Mouse (Mus musculus) heart, postnatal 10 days (tissue): Measurements from ENCODE around the gene Olfr93. TPM values are rescaled to one million over a fixed set of nuclear protein-coding genes. Genes with fewer than 3 reads are reported as not detected.
A peak's percentile ranks its signal among the peaks of the same experiment; 100 is the strongest.
"Not testable (repeated sequence)": the region's sequence is repeated elsewhere in the genome, so short reads cannot be mapped to it uniquely, and the experiment has no call there.

Experiments used
- DNase-seq, 2 experiments: peaks; one replicate each; pipeline ENCODE4 v3.0.0; 2021
- intact Hi-C: fragments of 180-260 bp; cut with DNase I; formaldehyde crosslinking; loops from one replicate; pipeline ENCODE4 v1.15.1; 2025
- total RNA-seq, 2 experiments: library from RNA; stranded (reverse); gene quantifications; 2 replicates each; pipeline ENCODE4 v1.2.3; 2021

Olfr93 gene
- not detected for total RNA-seq

GRCm38 (mm10) chr17:37161394-37161793 lies at the start of gene Olfr93:
Olfr93 (minus strand) TSS chr17:37161494.
- intact Hi-C loops = no loop called here
- DNase-seq = no peak

- DNase-seq = no peak
- intact Hi-C loops = loop anchor here (1.0 to 5.0 kb wide), 2 partner anchors 121 to 312 kb away; partner anchors contain the start of gene Trim40
Measured at GRCm38 (mm10) chr17:37203917-37204236, 42.6 kb upstream of the Olfr93 start.

- intact Hi-C loops = loop anchor here (1.0 to 5.0 kb wide), 2 partner anchors 120 to 311 kb away; partner anchors contain the start of gene Trim40
- peak; percentile 79 to 90 for DNase-seq
Measured at GRCm38 (mm10) chr17:37203206-37203916, 42.1 kb upstream of the Olfr93 start.

- intact Hi-C loops = loop anchor here (5.0 kb wide), 1 partner anchor 309 kb away; the partner anchor contains the start of gene Trim40
- no peak for DNase-seq
Measured at GRCm38 (mm10) chr17:37200894-37201293, 39.6 kb upstream of the Olfr93 start, which contains the start of gene Olfr94. Olfr94 (minus strand) TSS chr17:37200994.

- DNase-seq = peak; percentile 10 to 16
- intact Hi-C loops = no loop called here
Measured at GRCm38 (mm10) chr17:37196845-37197724, 35.8 kb upstream of the Olfr93 start.

- no peak for DNase-seq
- intact Hi-C loops = no loop called here
Measured at GRCm38 (mm10) chr17:37194782-37195181, 33.5 kb upstream of the Olfr93 start.

- intact Hi-C loops = no loop called here
- no peak for DNase-seq
Measured at GRCm38 (mm10) chr17:37193656-37194055, 32.4 kb upstream of the Olfr93 start, which contains the start of gene Ubd. Ubd (plus strand) TSS chr17:37193892.

GRCm38 (mm10) chr17:37193032-37193431 lies 31.7 kb upstream of the Olfr93 start:
- intact Hi-C loops = no loop called here
- DNase-seq = no peak

GRCm38 (mm10) chr17:37190711-37191110 lies 29.4 kb upstream of the Olfr93 start:
- DNase-seq = peak; percentile 49 to 67
- intact Hi-C loops = no loop called here

GRCm38 (mm10) chr17:37185474-37185873 lies 24.2 kb upstream of the Olfr93 start:
- DNase-seq = no peak
- intact Hi-C loops = no loop called here

- DNase-seq, intact Hi-C loops: not testable (repeated sequence)
Measured at GRCm38 (mm10) chr17:37131366-37131765, 29.9 kb downstream of the Olfr93 start.

GRCm38 (mm10) chr17:37119988-37120387 lies 41.3 kb downstream of the Olfr93 start, which contains the start of gene Olfr92:
Olfr92 (minus strand) TSS chr17:37120088.
- DNase-seq = no peak
- intact Hi-C loops = no loop called here

GRCm38 (mm10) chr17:37098178-37098577 lies 63.1 kb downstream of the Olfr93 start, which contains the start of gene Olfr91:
Olfr91 (minus strand) TSS chr17:37098278.
- intact Hi-C loops = no loop called here
- no peak for DNase-seq

GRCm38 (mm10) chr17:37093289-37093688 lies 68.0 kb downstream of the Olfr93 start:
- intact Hi-C loops = no loop called here
- DNase-seq = no peak

- intact Hi-C loops = no loop called here
- no peak for DNase-seq
Measured at GRCm38 (mm10) chr17:37092198-37092597, 69.1 kb downstream of the Olfr93 start.

Other genes with a start within 250 kb of the Olfr93 start
- under 1 TPM; 0.22 to 0.43 TPM for gene Rnf39, start 218.6 kb downstream of the Olfr93 start, total RNA-seq
- gene Ppp1r11, start 209.8 kb downstream of the Olfr93 start, total RNA-seq = 10 to 100 TPM; 58.9 to 73.2 TPM
- 10 to 100 TPM; 23.7 to 28.9 TPM for gene Znrd1, start 202.9 kb downstream of the Olfr93 start, total RNA-seq
- 1 to 10 TPM; 7.7 to 8.4 TPM for gene Znrd1as, start 202.9 kb downstream of the Olfr93 start, total RNA-seq
- gene 2410137M14Rik, start 180.3 kb downstream of the Olfr93 start, total RNA-seq = not detected
- gene H2-M5, start 172.0 kb downstream of the Olfr93 start, total RNA-seq = under 1 TPM in 1 of 2 experiments, not detected in 1; 0.26 TPM
- 1 to 10 TPM; 5.6 to 6.9 TPM for gene Zfp57, start 160.3 kb downstream of the Olfr93 start, total RNA-seq
- not detected for gene Mog, start 138.1 kb downstream of the Olfr93 start, total RNA-seq
- 10 to 100 TPM; 14.0 to 17.2 TPM for gene Gabbr1, start 115.5 kb downstream of the Olfr93 start, total RNA-seq
- gene Olfr90, start 73.0 kb downstream of the Olfr93 start, total RNA-seq = not detected
- not detected for gene Olfr91, start 63.2 kb downstream of the Olfr93 start, total RNA-seq
- not detected for gene Olfr92, start 41.4 kb downstream of the Olfr93 start, total RNA-seq
- not detected for gene Ubd, start 32.4 kb upstream of the Olfr93 start, total RNA-seq
- not detected for gene Olfr94, start 39.5 kb upstream of the Olfr93 start, total RNA-seq
- not detected for gene Olfr95, start 51.6 kb upstream of the Olfr93 start, total RNA-seq
- not detected for gene Olfr96, start 58.7 kb upstream of the Olfr93 start, total RNA-seq
- not detected for gene Olfr97, start 75.8 kb upstream of the Olfr93 start, total RNA-seq
- not detected for gene Olfr98, start 102.3 kb upstream of the Olfr93 start, total RNA-seq
- 1 to 10 TPM; 3.2 to 4.0 TPM for gene H2-M3, start 108.7 kb upstream of the Olfr93 start, total RNA-seq
- not detected for gene Olfr99, start 122.0 kb upstream of the Olfr93 start, total RNA-seq
- gene Olfr101, start 142.8 kb upstream of the Olfr93 start, total RNA-seq = not detected
- not detected for gene Olfr102, start 155.6 kb upstream of the Olfr93 start, total RNA-seq
- not detected for gene Olfr103, start 178.2 kb upstream of the Olfr93 start, total RNA-seq
- not detected for gene Olfr104-ps, start 198.1 kb upstream of the Olfr93 start, total RNA-seq
- gene Olfr105-ps, start 217.5 kb upstream of the Olfr93 start, total RNA-seq = not detected
- not detected for gene Olfr106-ps, start 228.9 kb upstream of the Olfr93 start, total RNA-seq
- gene Olfr107, start 237.7 kb upstream of the Olfr93 start, total RNA-seq = not detected